Mouse (Mus musculus) sigmoid colon, adult 10 weeks (tissue): Measurements from ENCODE around the gene Bcl2l11. TPM values are rescaled to one million over a fixed set of nuclear protein-coding genes. Genes with fewer than 3 reads are reported as not detected.

Source experiments
- polyA plus RNA-seq: library from polyadenylated mRNA; stranded (reverse); fragments of 350-450 nt; fragmentation: Illumina TruSeq; extraction: RNeasy Lipid Tissue Mini Kit (QIAGEN cat#74804); gene quantifications from one replicate; pipeline ENCODE4 v1.2.3, GENCODE M21; 2014; ENCODE audit warnings: low read depth, low replicate concordance

The Bcl2l11 gene
- polyA plus RNA-seq = 15.7 TPM

GRCm38 (mm10) chr2:128125635-128126470 is at the start of gene Bcl2l11:
TSS of gene Bcl2l11 (plus strand) at chr2:128126038.

